Comparison of ENCODE assay signal across 8 mouse cellular contexts in the genomic region with DNA sequence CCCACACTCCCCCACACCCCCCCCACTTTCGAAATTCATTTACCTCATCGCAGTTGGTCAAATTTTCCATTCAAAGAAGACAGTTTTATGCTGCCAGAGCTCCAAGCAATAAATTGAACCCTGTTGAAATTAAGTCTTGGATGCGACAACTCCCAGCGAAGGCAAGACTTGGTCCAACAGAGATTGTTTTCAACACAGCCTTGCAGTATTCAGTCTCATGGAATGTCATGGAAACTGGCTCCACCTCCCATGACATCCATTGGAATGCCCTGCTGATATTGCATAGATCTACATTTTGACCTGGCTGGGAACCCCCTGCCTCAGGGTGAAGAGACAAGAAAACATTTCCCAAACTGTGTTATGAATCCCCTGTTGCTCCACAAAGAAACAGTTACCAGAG. TPM values are rescaled to one million over a fixed set of nuclear protein-coding genes. Genes with fewer than 3 reads are reported as not detected.
DNase-seq lines count a peak whose midpoint lies in the region; ATAC-seq and TF ChIP-seq lines count a peak whose summit lies in the region.

Gene Man1a, minus strand, starts transcription at position 190 of the 400 bp plus-strand sequence.

- peaks cover 19% of the 10 kb centered on the region for H3K79me2 ChIP-seq in liver, adult 2 months (ENCODE audit: control insufficient read depth, insufficient read depth, low read length)
- H3K79me2 ChIP-seq in heart, adult 2 months (replicated peaks; ENCODE audit: control insufficient read depth, insufficient read depth, low read length) = peaks cover 3% of the 10 kb centered on the region; the same call in 1 of the 2 replicates

- peak within 1 kb of the TSS; percentile 99 for H3K27ac ChIP-seq in liver, adult 2 months (replicated peaks; ENCODE audit: insufficient read depth, low read depth, low read length)
- H3K27ac ChIP-seq in heart, adult 2 months = peak within 1 kb of the TSS; percentile 94
- peak within 1 kb of the TSS; percentile 24 for H3K27ac ChIP-seq in kidney, embryonic 15.5 days
- H3K27ac ChIP-seq in lung, embryonic 15.5 days = no peak within 1 kb of the TSS
- peak within 1 kb of the TSS; percentile 10; the same call in 1 of the 2 replicates for H3K27ac ChIP-seq in olfactory bulb, adult 2 months (ENCODE audit: insufficient read depth, low read depth, low read length)

- TF ChIP-seq CTCF in liver, adult 2 months (IDR thresholded peaks at IDR 0.05; ENCODE audit: low read depth, low read length) = no peak
- TF ChIP-seq CTCF in heart, adult 2 months (IDR thresholded peaks at IDR 0.05) = no peak
- no peak for TF ChIP-seq CTCF in olfactory bulb, adult 2 months (IDR thresholded peaks at IDR 0.05; ENCODE audit: insufficient read depth, low read depth, low read length)

- WGBS in liver, adult 2 months = 8% methylated on average over 4 of the region's 4 CpGs
- WGBS in heart, adult 2 months = 4% methylated on average over 4 of the region's 4 CpGs
- 5% methylated on average over 4 of the region's 4 CpGs for WGBS in kidney, embryonic 15.5 days
- 4% methylated on average over 4 of the region's 4 CpGs for WGBS in lung, embryonic 15.5 days
- 14% methylated on average over 4 of the region's 4 CpGs for WGBS in olfactory bulb, adult 2 months

- no peaks in the 10 kb centered on the region for H3K9me3 ChIP-seq in kidney, embryonic 15.5 days (replicated peaks)
- H3K9me3 ChIP-seq in lung, embryonic 15.5 days = no peaks in the 10 kb centered on the region

- peak within 1 kb of the TSS; percentile 99 for H3K4me2 ChIP-seq in kidney, embryonic 15.5 days
- H3K4me2 ChIP-seq in lung, embryonic 15.5 days = peak within 1 kb of the TSS; percentile 100

- no peaks in the 10 kb centered on the region for H3K27me3 ChIP-seq in liver, adult 2 months (ENCODE audit: control insufficient read depth, insufficient read depth, low read length)
- H3K27me3 ChIP-seq in heart, adult 2 months (ENCODE audit: control insufficient read depth, insufficient read depth, low read length) = no peaks in the 10 kb centered on the region
- no peaks in the 10 kb centered on the region for H3K27me3 ChIP-seq in kidney, embryonic 15.5 days
- H3K27me3 ChIP-seq in lung, embryonic 15.5 days = no peaks in the 10 kb centered on the region

- TF ChIP-seq POLR2A in liver, adult 2 months (IDR thresholded peaks at IDR 0.05; ENCODE audit: extremely low read depth, insufficient read depth, low read length) = no peak
- no peak for TF ChIP-seq POLR2A in heart, adult 2 months (IDR thresholded peaks at IDR 0.05; ENCODE audit: insufficient read depth, low read depth, low read length)
- no peak for TF ChIP-seq POLR2A in olfactory bulb, adult 2 months (IDR thresholded peaks at IDR 0.05; ENCODE audit: insufficient read depth, low read depth, low read length)

- no peaks in the 10 kb centered on the region for H3K36me3 ChIP-seq in liver, adult 2 months (ENCODE audit: control insufficient read depth, insufficient read depth, low read length)
- H3K36me3 ChIP-seq in heart, adult 2 months (ENCODE audit: control insufficient read depth, insufficient read depth, low read length) = no peaks in the 10 kb centered on the region; the same call in 1 of the 2 replicates
- H3K36me3 ChIP-seq in kidney, embryonic 15.5 days = no peaks in the 10 kb centered on the region
- no peaks in the 10 kb centered on the region for H3K36me3 ChIP-seq in lung, embryonic 15.5 days

- no peak for DNase-seq in liver, adult 2 months (ENCODE audit: extremely low read depth, low read depth, low spot score)
- DNase-seq in liver = no peak
- DNase-seq in embryo, embryonic 11 days = peak; percentile 29
- DNase-seq in heart, adult 2 months = peak; percentile 39 to 51
- no peak for DNase-seq in cerebellum, postnatal 25 days

- peak within 1 kb of the TSS; percentile 94 for H3K4me3 ChIP-seq in liver, adult 2 months (ENCODE audit: insufficient read depth, low read depth, low read length)
- peak within 1 kb of the TSS; percentile 85 for H3K4me3 ChIP-seq in heart, adult 2 months
- H3K4me3 ChIP-seq in kidney, embryonic 15.5 days (replicated peaks) = peak within 1 kb of the TSS; percentile 79
- H3K4me3 ChIP-seq in lung, embryonic 15.5 days = peak within 1 kb of the TSS; percentile 67
- H3K4me3 ChIP-seq in olfactory bulb, adult 2 months (ENCODE audit: insufficient read depth, low read depth, low read length) = peak within 1 kb of the TSS; percentile 92

- peak within 1 kb of the TSS; percentile 99 for H3K9ac ChIP-seq in liver, adult 2 months (ENCODE audit: low read depth, low read length)
- H3K9ac ChIP-seq in heart, adult 2 months (ENCODE audit: low read depth, low read length) = peak within 1 kb of the TSS; percentile 77
- H3K9ac ChIP-seq in kidney, embryonic 15.5 days = peak within 1 kb of the TSS; percentile 84
- peak within 1 kb of the TSS; percentile 61 for H3K9ac ChIP-seq in lung, embryonic 15.5 days

- intact Hi-C loops in heart, adult 2 months (cut with DNase I) = loop anchor here (5.0 to 10.0 kb wide), 2 partner anchors 214 to 452 kb away; no protein-coding TSS in a partner anchor

- H3K4me1 ChIP-seq in liver, adult 2 months (ENCODE audit: control insufficient read depth, insufficient read depth, low read length) = peaks cover 2% of the 10 kb centered on the region; the same call in 1 of the 2 replicates
- peaks cover 10% of the 10 kb centered on the region for H3K4me1 ChIP-seq in heart, adult 2 months (ENCODE audit: control insufficient read depth, insufficient read depth, low read length)
- H3K4me1 ChIP-seq in kidney, embryonic 15.5 days = peaks cover 28% of the 10 kb centered on the region
- peaks cover 15% of the 10 kb centered on the region for H3K4me1 ChIP-seq in lung, embryonic 15.5 days
- H3K4me1 ChIP-seq in olfactory bulb, adult 2 months (ENCODE audit: control insufficient read depth, insufficient read depth, low read length) = peaks cover 2% of the 10 kb centered on the region; the same call in 1 of the 2 replicates

- TF ChIP-seq EP300 in heart, adult 2 months (IDR thresholded peaks at IDR 0.05; ENCODE audit: insufficient read depth, low read depth, low read length) = no peak

- ATAC-seq in kidney, embryonic 15.5 days (replicated peaks; ENCODE audit: low FRiP score) = no peak
- no peak for ATAC-seq in lung, embryonic 15.5 days (ENCODE audit: borderline replicate concordance, extremely low read depth, low FRiP score, low TSS enrichment)

RNA-seq across cellular contexts. Expression of gene Man1a, which starts in this region (rescaled TPM):
- total RNA-seq in liver, adult 2 months (2014; rRNA removed) = 161 and 171 TPM in 2 replicates
- polyA plus RNA-seq in liver, adult 2 months (2012; rRNA removed) = 45.4 and 53.7 TPM in 2 replicates
- 10 to 100 TPM; 40.1 to 43.2 TPM for total RNA-seq in heart, adult 2 months (2021)
- polyA plus RNA-seq in heart, adult 2 months (2012; rRNA removed) = 6.9 and 14.6 TPM in 2 replicates
- polyA plus RNA-seq in kidney, embryonic 15.5 days (2015; fragmentation: Nextera tagmentation; extraction: Ambion mirVana) = 8.4 and 8.5 TPM in 2 replicates
- polyA plus RNA-seq in lung, embryonic 15.5 days (2015; fragmentation: Nextera tagmentation; extraction: Ambion mirVana) = 2.9 and 4.1 TPM in 2 replicates
- 92.4 and 100 TPM in 2 replicates for polyA plus RNA-seq in olfactory bulb, adult 2 months (2012; ENCODE audit: insufficient read depth, insufficient read length, low replicate concordance, missing spikeins)

Comparison
In these comparisons a context has a peak if more than half of its experiments do, and no peak if none do; other contexts are left out.
1. DNase-seq: peak in embryo, embryonic 11 days (single experiment) and heart, adult 2 months (2 of 2); none in liver, adult 2 months (single experiment), liver (single experiment) and cerebellum, postnatal 25 days (0 of 2).
2. Peak in every context shown above with its lines, with median percentiles within 50 percentile points of each other: H3K4me3 ChIP-seq and H3K9ac ChIP-seq.